9 mouse cellular contexts compared by ENCODE assay signal in genomic region chr17:69365049-69365448, GRCm38 (mm10). TPM values are rescaled to one million over a fixed set of nuclear protein-coding genes. Genes with fewer than 3 reads are reported as not detected.
A peak's percentile ranks its signal among the peaks of the same experiment; 100 is the strongest.
DNase-seq lines count a peak whose midpoint lies in the region.
"Had no signal": no experiment of that assay in that cellular context is flagged by ENCODE, and none has a peak within 500 bp of the region (broad histone marks: within the 10 kb centered on the region; RNA-seq: fewer than 3 reads in every experiment).

No protein-coding gene starts in this region.

- H3K36me3 ChIP-seq in embryonic facial prominence, embryonic 10.5 days (replicated peaks) = no peaks in the 10 kb centered on the region
- H3K36me3 ChIP-seq: limb, embryonic 15.5 days had no signal

- peak; percentile 29 for DNase-seq in gastrocnemius, postnatal 10 days
- no peak for DNase-seq in gastrocnemius, adult 8-10 months (ENCODE audit: low spot score in 2 of 2)
- peak; percentile 52 for DNase-seq in right cerebral cortex, postnatal 14 days
- DNase-seq in right cerebral cortex, adult 2 months (ENCODE audit: low spot score in 2 of 2) = no peak
- peak; percentile 51 for DNase-seq in embryonic facial prominence, embryonic 10.5 days (ENCODE audit: low spot score)
- peak; percentile 55 to 65 for DNase-seq in natural killer cell, adult 2 months (ENCODE audit: low spot score in 2 of 2)
- DNase-seq in yolk sac, embryonic 10.5 days (ENCODE audit: low spot score) = no peak
- no peak for DNase-seq in layer of hippocampus, adult 8-10 months (ENCODE audit: low spot score in 2 of 2)

- H3K27ac ChIP-seq in embryonic facial prominence, embryonic 10.5 days (replicated peaks) = no peak overlapping the region
- H3K27ac ChIP-seq: limb, embryonic 15.5 days had no signal

- H3K4me3 ChIP-seq in embryonic facial prominence, embryonic 10.5 days = no peak overlapping the region
- H3K4me3 ChIP-seq: limb, embryonic 15.5 days had no signal

- 83% methylated on average over 3 of the region's 3 CpGs for WGBS in embryonic facial prominence, embryonic 10.5 days

- H3K4me1 ChIP-seq in embryonic facial prominence, embryonic 10.5 days = no peaks in the 10 kb centered on the region
- H3K4me1 ChIP-seq: limb, embryonic 15.5 days had no signal

- H3K27me3 ChIP-seq in embryonic facial prominence, embryonic 10.5 days (replicated peaks; ENCODE audit: low read depth, poor library complexity, severe bottlenecking) = no peaks in the 10 kb centered on the region
- H3K27me3 ChIP-seq: limb, embryonic 15.5 days had no signal

- H3K9me3 ChIP-seq in embryonic facial prominence, embryonic 10.5 days = 0 out of 2 replicates have a peak, but pooled peaks cover 5% of the 10 kb centered on the region
- H3K9me3 ChIP-seq: limb, embryonic 15.5 days had no signal

RNA-seq across cellular contexts. Expression of gene Zbtb14, which starts 17.8 kb away (rescaled TPM):
- total RNA-seq in gastrocnemius, postnatal 10 days (2021) = 10 to 100 TPM in 1 of 2 experiments, 1 to 10 TPM in 1; 8.9 to 10.2 TPM
- total RNA-seq in gastrocnemius, adult 8-10 months (2022) = 10 to 100 TPM in 2 of 4 experiments, 1 to 10 TPM in 2; 9.4 to 11.1 (median 10.3) TPM
- 30.5 and 31.2 TPM in 2 replicates for polyA plus RNA-seq in embryonic facial prominence, embryonic 10.5 days (2016; fragmentation: Nextera tagmentation; extraction: Ambion mirVana)
- 10 to 100 TPM; 20.9 to 24.4 (median 22.4) TPM for total RNA-seq in layer of hippocampus, adult 8-10 months (2022)

Comparison
In these comparisons a context has a peak if more than half of its experiments do, and no peak if none do; other contexts are left out.
1. DNase-seq: peak in gastrocnemius, postnatal 10 days (single experiment), right cerebral cortex, postnatal 14 days (single experiment), embryonic facial prominence, embryonic 10.5 days (single experiment) and natural killer cell, adult 2 months (2 of 2); none in gastrocnemius, adult 8-10 months (0 of 2), right cerebral cortex, adult 2 months (0 of 2), yolk sac, embryonic 10.5 days (single experiment) and layer of hippocampus, adult 8-10 months (0 of 2).